Mouse (Mus musculus) adrenal gland, adult (tissue): ENCODE measurements at regions not wholly inside any gene's neighbourhood (a gene's known extent, or its start where the extent isn't known, plus 50 kb on each side); places are given as distances from the start of the nearest gene placed in this dataset.
"Not testable (repeated sequence)": the region's sequence is repeated elsewhere in the genome, so short reads cannot be mapped to it uniquely, and the experiment has no call there.

Experiments
- DNase-seq, 2 experiments: peaks; one replicate each; pipeline ENCODE4 v3.0.0; 2022 to 2023; ENCODE audit warnings: low spot score in 1 of 2; ENCODE audit not compliant: inconsistent age in 2 of 2

DNA sequence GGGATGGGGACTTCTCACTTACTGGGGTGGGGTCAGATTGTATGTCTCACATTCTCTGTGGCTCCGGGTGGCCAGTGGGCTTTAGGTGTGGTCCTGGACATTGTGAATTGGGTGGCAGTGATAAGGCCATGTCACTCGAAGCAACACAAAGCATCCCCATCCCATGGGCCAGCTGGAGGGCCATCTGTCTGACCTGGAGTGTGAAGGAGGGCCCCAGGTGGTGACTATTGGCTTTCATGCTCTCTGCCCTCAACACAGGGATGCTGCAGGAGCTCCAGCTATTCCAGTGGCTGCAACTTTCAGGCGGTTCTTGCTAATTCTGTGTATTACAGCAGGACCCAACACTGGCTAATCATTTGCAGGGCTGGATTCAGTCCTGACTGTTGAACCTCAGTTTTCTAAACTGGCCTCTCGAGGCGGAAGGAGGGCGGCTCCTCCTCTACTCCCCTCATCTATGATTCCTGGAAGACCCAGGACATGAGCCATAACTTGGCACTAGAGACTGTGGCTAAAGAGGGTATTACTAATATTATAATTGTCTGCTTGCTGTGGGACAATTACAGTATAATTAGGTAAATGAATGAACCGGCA lies 64.1 kb downstream of the 9530068E07Rik start:
- DNase-seq, result no peak

GRCm38 (mm10) chr11:52471128-52471527 lies 74.9 kb downstream of the 9530068E07Rik start:
- DNase-seq, result not testable (repeated sequence)

GRCm38 (mm10) chr11:52480111-52480510 lies 83.9 kb downstream of the 9530068E07Rik start:
- not testable (repeated sequence) for DNase-seq

DNA sequence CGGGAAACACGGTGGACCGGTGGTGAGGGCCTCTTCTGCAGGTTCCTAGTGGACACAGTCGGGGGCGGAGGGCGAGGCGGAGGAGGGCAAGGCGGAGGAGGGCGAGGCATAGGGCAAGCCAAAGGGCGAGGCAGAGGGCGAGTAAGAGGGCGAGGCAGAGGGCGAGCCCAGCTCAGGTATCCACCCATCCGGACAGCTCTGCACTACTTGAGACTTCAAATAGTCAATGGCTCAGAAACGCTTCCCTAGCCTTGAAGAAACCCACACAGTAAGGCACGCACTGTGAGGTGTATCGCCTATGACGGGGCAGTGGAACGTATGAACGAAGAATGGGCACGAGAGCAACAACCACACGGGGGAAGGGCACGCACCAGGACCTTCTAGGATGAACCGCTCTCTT lies 84.5 kb downstream of the 9530068E07Rik start:
- not testable (repeated sequence) for DNase-seq

GRCm38 (mm10) chr11:52483534-52483933 lies 87.3 kb downstream of the 9530068E07Rik start:
- not testable (repeated sequence) for DNase-seq

- peak in 1 of 2 experiments; percentile 79 for DNase-seq
Observed at GRCm38 (mm10) chr11:52488538-52488937, 92.3 kb downstream of the 9530068E07Rik start.

GRCm38 (mm10) chr11:52493336-52493735 lies 97.1 kb downstream of the 9530068E07Rik start:
- DNase-seq, result no peak

DNA sequence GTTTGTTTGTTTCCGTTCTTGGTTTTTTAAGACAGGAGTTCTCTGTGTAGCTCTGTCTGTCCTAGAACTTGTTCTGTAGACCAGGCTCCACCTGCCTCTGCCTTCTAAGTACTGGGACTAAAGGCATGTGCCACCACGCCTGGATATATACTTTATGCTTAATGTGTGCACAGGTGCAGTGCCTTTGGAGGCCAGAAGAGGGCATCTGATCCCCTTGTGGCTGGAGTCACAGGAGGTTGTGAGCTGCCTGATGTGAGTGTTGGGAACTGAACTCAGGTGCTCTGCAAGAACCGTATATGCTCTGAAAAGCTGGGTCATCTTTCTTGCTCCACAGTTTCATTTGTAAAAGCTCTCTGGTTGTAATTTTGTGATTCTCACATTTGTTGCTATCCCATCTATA lies 100.7 kb downstream of the 9530068E07Rik start:
- DNase-seq, result no peak

- peak; percentile 19 to 64 for DNase-seq
Observed at GRCm38 (mm10) chr11:52502759-52503365, 106.6 kb downstream of the 9530068E07Rik start.

GRCm38 (mm10) chr11:52511831-52512297 lies 115.6 kb downstream of the 9530068E07Rik start:
- DNase-seq, result no peak

DNA sequence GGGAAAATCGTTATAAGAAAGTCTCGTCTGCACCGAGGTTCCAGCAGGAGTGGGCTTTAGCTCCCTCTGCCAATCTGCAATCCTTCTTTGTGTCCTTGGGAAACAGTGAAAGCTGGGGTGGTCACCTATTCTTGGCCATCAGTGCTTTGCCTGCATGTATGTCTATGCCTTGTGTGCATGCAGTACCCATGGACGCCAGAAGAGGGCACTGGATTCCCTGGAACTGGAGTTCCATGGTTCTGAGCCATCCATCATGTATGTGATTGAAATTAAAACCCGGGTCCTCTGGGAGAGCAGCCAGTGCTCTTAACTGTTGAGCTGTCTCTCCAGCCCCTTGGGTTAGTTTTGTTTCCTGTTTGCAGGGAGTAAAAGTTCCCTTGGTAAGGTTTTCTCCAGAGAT lies 121.1 kb downstream of the 9530068E07Rik start:
- no peak for DNase-seq

GRCm38 (mm10) chr11:52519877-52520276 lies 123.6 kb downstream of the 9530068E07Rik start:
- no peak for DNase-seq

- peak; percentile 68 to 90 for DNase-seq
Observed at GRCm38 (mm10) chr11:52521879-52522278, 125.7 kb downstream of the 9530068E07Rik start.

DNA sequence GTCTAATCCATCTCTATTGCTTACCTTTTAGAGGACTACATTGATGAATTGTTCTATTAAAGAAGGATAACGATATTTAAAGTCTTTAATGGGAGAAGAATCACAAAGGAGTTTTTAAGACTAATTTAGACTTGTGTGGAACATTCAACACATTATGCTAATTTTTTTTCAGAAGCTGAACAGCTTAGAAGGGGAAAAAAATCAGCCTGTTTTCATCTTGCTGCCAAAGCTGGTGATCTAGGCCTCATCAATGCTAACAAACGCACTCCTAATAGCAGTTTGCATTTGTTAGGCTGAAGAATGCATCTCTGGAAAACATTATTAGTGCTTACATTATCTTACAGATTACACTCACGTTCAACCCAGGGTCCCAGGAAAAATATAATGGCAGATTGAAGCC lies 126.2 kb downstream of the 9530068E07Rik start:
- no peak for DNase-seq

DNA sequence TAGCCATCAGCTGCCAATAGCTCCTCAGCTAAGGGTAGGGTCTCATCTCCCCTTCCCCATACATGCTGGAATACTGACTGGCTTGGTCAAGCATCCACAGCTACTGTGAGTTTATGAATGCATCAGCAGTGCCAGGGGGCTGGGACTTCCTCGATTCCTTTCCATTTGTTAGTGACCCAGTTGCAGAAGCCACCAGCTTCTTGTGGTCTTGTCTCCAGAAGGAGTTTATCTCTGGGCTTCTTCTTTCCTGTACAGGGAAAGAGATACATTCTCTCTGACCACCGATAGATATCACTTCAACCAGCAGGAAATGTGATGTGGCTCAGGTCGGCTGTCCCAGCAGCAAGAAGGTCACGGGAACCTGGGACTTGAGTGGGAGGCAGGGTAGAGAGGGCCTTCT lies 127.0 kb downstream of the 9530068E07Rik start:
- no peak for DNase-seq

- no peak for DNase-seq
Observed at GRCm38 (mm10) chr11:52523671-52524070, 127.4 kb downstream of the 9530068E07Rik start.

GRCm38 (mm10) chr11:52525446-52525845 lies 129.2 kb downstream of the 9530068E07Rik start:
- no peak for DNase-seq

DNA sequence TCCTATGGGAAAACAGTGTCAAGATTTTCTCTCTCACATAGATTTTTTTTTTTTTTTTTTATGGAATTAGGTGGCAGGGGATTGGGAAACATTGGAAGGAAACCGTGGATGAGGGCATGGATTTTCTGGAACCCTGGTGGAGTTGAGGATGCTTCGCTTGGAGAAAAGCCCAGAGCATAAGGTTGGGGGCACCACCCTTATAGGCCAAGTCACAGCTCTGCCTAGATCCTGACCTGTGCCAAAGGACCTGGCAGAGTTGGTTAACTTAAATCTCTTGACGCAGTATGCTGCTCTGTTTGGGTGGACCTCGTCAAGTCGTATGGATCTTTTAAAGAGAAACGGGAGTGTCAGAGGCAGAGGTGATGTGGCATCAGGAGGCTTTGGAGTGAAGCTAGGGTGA lies 130.1 kb downstream of the 9530068E07Rik start:
- no peak for DNase-seq

GRCm38 (mm10) chr11:52533379-52533778 lies 137.2 kb downstream of the 9530068E07Rik start:
- peak; percentile 51 to 78 for DNase-seq

DNA sequence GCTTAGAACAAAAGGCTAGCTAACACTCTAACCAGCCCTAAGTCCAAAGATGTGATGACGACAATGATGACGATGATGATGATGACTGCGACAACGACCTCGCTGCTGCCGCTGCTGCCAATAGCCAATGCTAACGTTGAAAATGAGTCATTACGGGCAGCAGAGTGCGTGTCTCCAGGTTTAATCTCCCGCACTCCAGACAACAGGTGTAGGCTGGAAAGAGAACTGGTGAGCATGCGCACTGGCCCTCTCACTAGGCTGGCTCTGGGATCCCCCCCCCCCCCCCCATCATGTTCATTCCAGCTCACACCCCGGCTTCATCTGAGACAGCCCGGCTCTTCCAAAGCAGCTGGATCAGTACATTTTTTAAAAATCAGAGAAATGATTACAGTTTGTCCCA lies 138.4 kb downstream of the 9530068E07Rik start:
- DNase-seq, result peak; percentile 53 to 79

DNA sequence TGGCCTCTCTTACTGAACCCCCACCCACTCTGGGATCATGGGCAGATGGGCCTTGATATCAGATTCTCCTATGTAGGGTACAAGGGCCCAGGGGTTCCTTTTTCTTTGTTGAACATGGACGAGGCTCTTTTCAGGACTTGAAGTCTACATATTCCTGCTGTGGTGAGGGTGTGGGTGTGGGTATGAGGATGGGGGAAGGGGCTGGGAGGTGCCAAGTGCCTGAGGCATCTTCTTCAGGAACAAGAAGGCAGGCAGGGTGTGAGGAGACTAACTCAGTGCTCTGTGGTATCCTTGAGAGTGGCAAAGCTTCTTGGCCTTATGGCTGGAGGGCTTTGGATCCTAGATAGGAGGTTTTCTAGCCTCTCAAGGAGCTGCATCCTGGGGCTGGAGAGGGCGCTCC lies 140.0 kb downstream of the 9530068E07Rik start:
- no peak for DNase-seq

DNA sequence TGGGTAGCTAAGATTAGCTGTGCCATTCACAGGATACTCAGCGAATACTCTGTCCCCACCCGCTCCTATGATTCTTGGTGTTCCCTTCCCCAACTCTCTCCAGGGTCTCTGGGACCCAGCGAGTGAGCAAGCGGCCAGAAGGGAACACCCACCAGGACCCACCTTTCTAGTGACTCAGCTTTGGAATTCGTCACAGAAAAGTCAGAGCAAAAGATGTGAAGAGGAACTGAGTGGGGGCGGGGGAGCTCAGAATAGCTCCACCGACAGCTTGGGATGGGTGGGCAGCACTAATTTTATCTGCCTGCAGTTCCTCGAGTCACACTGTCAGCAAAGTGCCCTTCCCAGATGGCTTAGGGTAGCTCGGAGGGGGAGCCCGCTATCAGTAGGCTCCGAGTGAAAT lies 140.6 kb downstream of the 9530068E07Rik start:
- no peak for DNase-seq
